Mouse (Mus musculus): ENCODE measurements around the gene Snx6. TPM values are rescaled to one million over a fixed set of nuclear protein-coding genes. Genes with fewer than 3 reads are reported as not detected.
"Not testable (repeated sequence)": the region's sequence is repeated elsewhere in the genome, so short reads cannot be mapped to it uniquely, and the experiment has no call there.

The Snx6 gene
- polyA plus RNA-seq, 1 experiment, result 0.20 TPM

GRCm38 (mm10) chr12:54758846-54759245 is 36.7 kb downstream of the Snx6 start:
- Histone ChIP-seq H3K36me3 (ENCODE audit: control insufficient read depth) (peaks cover 25% of the 10 kb centered on the region), H3K4me3 (replicated peaks) (no peak overlapping the region), H3K4me1 (ENCODE audit: control insufficient read depth) (no peaks in the 10 kb centered on the region), H3K27me3 (ENCODE audit: control insufficient read depth) (no peaks in the 10 kb centered on the region), H3K9me3 (ENCODE audit: control insufficient read depth, low read length) (no peaks in the 10 kb centered on the region)
- TF ChIP-seq TAL1 (IDR thresholded peaks at IDR 0.05; ENCODE audit: low read length) (no peak), GATA1 (IDR thresholded peaks at IDR 0.05; ENCODE audit: low read length) (no peak)

DNA sequence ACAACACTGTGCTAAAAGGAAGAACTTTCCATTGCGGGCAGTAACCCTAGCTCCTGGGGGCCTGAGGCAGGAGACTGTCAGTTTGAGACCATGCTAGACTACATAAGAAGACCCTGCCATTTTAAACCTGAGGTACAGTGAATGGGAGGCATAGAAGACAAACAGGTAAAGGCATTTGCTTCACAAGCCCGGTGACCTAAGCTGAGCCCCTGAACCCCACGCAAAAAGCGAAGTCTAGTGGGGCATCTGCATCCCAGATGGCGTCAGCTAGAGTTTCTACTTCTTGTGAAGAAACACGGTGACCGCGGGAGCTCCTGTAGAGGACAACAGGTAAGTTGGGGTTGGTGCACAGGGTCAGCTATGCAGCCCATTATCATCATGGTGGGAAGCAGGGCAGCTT is 46.9 kb downstream of the Snx6 start:
- no peaks in the 10 kb centered on the region for H3K9me3 ChIP-seq (ENCODE audit: control insufficient read depth, low read length)
- TF ChIP-seq GATA1 (IDR thresholded peaks at IDR 0.05; ENCODE audit: low read length), result no peak
- no peak for TF ChIP-seq TAL1 (IDR thresholded peaks at IDR 0.05; ENCODE audit: low read length)
- H3K27me3 ChIP-seq (ENCODE audit: control insufficient read depth), result no peaks in the 10 kb centered on the region
- H3K4me1 ChIP-seq (ENCODE audit: control insufficient read depth), result no peaks in the 10 kb centered on the region
- peaks cover 9% of the 10 kb centered on the region for H3K36me3 ChIP-seq (ENCODE audit: control insufficient read depth)
- H3K4me3 ChIP-seq (replicated peaks), result no peak overlapping the region

- not testable (repeated sequence) for H3K36me3 ChIP-seq (ENCODE audit: control insufficient read depth); H3K9me3 ChIP-seq (ENCODE audit: control insufficient read depth, low read length); H3K27me3 ChIP-seq (ENCODE audit: control insufficient read depth); H3K4me1 ChIP-seq (ENCODE audit: control insufficient read depth); H3K4me3 ChIP-seq (replicated peaks)
Observed at GRCm38 (mm10) chr12:54738661-54739243, 56.8 kb downstream of the Snx6 start.

- H3K9me3 ChIP-seq (ENCODE audit: control insufficient read depth, low read length); H3K4me3 ChIP-seq (replicated peaks); H3K36me3 ChIP-seq (ENCODE audit: control insufficient read depth); H3K4me1 ChIP-seq (ENCODE audit: control insufficient read depth); H3K27me3 ChIP-seq (ENCODE audit: control insufficient read depth): not testable (repeated sequence)
Observed at GRCm38 (mm10) chr12:54737891-54738660, 57.4 kb downstream of the Snx6 start.

- H3K27me3 ChIP-seq (ENCODE audit: control insufficient read depth); H3K9me3 ChIP-seq (ENCODE audit: control insufficient read depth, low read length); H3K4me1 ChIP-seq (ENCODE audit: control insufficient read depth); H3K36me3 ChIP-seq (ENCODE audit: control insufficient read depth); H3K4me3 ChIP-seq (replicated peaks): not testable (repeated sequence)
Observed at GRCm38 (mm10) chr12:54734307-54735131, 61.0 kb downstream of the Snx6 start.

DNA sequence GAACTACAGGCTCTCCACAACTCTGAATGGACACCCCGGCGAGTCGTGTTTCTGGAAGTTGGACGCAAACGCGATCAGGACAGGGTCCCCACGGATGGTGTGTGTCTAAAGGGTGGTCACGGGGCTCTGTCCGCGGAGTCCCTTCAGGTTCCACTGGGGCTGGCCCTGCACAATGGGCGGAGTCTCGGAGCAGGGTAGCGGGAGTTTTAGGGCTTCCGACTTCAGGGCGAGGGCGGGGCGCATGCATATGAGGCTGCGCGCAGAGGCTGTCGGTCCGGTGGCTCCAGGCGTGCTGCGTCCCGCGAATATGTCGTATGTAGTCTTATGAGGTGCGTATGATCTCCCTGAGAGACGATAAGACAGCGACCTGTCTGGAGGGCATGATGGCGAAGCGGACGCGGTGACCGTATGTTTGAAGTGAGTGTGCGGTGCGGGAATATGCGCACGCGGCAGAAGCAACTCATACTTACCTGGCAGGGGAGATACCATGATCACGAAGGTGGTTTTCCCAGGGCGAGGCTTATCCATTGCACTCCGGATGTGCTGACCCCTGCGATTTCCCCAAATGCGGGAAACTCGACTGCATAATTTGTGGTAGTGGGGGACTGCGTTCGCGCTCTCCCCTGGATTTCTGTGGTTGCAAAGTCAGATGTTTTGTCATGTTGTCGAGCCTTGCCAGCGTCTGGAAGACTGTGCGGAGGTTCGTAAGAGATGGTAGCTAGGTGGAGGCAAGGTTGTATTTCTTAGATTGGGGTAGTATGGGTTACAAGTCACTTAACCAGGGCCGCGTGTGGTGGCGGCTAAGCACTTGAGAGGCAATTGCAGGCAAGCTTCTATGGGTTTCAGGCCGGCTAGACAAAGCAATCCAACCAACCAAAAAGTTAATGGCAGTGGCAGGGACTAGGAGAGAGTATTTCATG is 66.1 kb downstream of the Snx6 start:
- not testable (repeated sequence) for H3K4me3 ChIP-seq (replicated peaks); H3K27me3 ChIP-seq (ENCODE audit: control insufficient read depth); H3K36me3 ChIP-seq (ENCODE audit: control insufficient read depth); H3K9me3 ChIP-seq (ENCODE audit: control insufficient read depth, low read length); H3K4me1 ChIP-seq (ENCODE audit: control insufficient read depth)

DNA sequence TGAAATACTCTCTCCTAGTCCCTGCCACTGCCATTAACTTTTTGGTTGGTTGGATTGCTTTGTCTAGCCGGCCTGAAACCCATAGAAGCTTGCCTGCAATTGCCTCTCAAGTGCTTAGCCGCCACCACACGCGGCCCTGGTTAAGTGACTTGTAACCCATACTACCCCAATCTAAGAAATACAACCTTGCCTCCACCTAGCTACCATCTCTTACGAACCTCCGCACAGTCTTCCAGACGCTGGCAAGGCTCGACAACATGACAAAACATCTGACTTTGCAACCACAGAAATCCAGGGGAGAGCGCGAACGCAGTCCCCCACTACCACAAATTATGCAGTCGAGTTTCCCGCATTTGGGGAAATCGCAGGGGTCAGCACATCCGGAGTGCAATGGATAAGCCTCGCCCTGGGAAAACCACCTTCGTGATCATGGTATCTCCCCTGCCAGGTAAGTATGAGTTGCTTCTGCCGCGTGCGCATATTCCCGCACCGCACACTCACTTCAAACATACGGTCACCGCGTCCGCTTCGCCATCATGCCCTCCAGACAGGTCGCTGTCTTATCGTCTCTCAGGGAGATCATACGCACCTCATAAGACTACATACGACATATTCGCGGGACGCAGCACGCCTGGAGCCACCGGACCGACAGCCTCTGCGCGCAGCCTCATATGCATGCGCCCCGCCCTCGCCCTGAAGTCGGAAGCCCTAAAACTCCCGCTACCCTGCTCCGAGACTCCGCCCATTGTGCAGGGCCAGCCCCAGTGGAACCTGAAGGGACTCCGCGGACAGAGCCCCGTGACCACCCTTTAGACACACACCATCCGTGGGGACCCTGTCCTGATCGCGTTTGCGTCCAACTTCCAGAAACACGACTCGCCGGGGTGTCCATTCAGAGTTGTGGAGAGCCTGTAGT is 76.4 kb downstream of the Snx6 start:
- H3K9me3 ChIP-seq (ENCODE audit: control insufficient read depth, low read length), result not testable (repeated sequence)

DNA sequence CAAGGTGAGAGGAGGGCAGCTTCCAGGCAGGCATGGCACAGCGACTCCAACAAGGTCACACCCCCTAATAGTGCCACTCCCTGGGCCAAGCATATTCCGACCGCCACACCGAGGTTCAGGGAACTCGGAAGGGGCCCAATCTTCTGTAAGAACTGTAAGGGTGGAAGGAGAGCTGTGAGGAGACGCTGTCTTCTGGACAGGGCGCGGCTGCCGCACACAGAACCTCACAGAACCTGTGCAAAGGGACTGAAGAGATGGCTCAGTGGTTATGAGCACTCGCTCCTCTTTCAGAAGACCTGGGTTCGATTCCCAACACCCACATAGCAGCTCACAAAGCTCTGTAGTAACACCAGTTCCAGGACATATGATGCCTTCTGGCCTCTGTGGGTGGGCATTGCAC is 78.0 kb downstream of the Snx6 start:
- H3K27me3 ChIP-seq (ENCODE audit: control insufficient read depth); H3K4me1 ChIP-seq (ENCODE audit: control insufficient read depth); H3K36me3 ChIP-seq (ENCODE audit: control insufficient read depth): not testable (repeated sequence)

More for the DNA sequence above, 76.4 kb downstream of the Snx6 start:
- H3K4me1 ChIP-seq (ENCODE audit: control insufficient read depth); H3K27me3 ChIP-seq (ENCODE audit: control insufficient read depth); H3K4me3 ChIP-seq (replicated peaks); H3K36me3 ChIP-seq (ENCODE audit: control insufficient read depth): not testable (repeated sequence)

GRCm38 (mm10) chr12:54713822-54714626 is 81.5 kb downstream of the Snx6 start:
- not testable (repeated sequence) for H3K27me3 ChIP-seq (ENCODE audit: control insufficient read depth); H3K4me3 ChIP-seq (replicated peaks); H3K9me3 ChIP-seq (ENCODE audit: control insufficient read depth, low read length); H3K36me3 ChIP-seq (ENCODE audit: control insufficient read depth); H3K4me1 ChIP-seq (ENCODE audit: control insufficient read depth)

More for the DNA sequence above, 78.0 kb downstream of the Snx6 start:
- not testable (repeated sequence) for H3K4me3 ChIP-seq (replicated peaks); H3K9me3 ChIP-seq (ENCODE audit: control insufficient read depth, low read length)

- H3K27me3 ChIP-seq (ENCODE audit: control insufficient read depth), result not testable (repeated sequence)
Observed at GRCm38 (mm10) chr12:54710494-54710879, 85.0 kb downstream of the Snx6 start.

DNA sequence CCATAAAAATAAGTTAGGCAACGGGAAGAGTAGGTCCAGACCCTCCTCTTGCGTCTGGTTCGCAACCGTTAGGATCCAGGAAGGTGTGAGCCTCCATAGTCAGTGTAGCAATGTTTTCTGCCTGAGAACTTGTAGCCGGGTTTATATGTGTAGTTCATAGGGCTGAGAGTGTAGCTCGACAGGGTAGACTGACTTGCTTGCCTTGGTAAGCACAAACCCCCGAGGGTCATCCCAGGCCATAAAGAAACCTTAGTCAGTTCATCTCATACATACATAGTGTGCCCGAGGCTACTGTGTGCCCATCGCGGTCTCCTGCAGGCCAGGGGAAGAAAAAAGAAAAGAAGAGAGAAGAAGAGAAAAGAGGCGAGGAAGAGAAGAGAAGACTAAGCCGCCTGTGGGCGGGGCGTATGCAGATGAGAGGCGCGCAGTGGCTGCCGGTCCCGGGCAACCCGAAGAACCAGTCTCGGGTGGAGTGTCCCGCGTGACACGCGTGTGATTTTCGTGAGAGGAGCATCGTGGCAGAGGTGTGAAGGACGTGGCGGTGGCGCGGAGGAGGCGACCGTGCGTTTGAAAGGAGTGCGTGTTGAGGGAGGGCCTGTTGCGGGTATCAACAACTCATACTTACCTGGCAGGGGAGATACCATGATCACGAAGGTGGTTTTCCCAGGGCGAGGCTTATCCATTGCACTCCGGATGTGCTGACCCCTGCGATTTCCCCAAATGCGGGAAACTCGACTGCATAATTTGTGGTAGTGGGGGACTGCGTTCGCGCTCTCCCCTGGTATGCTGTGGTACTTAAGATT is 85.6 kb downstream of the Snx6 start:
- H3K4me3 ChIP-seq (replicated peaks); H3K27me3 ChIP-seq (ENCODE audit: control insufficient read depth); H3K4me1 ChIP-seq (ENCODE audit: control insufficient read depth); H3K36me3 ChIP-seq (ENCODE audit: control insufficient read depth); H3K9me3 ChIP-seq (ENCODE audit: control insufficient read depth, low read length): not testable (repeated sequence)

More at GRCm38 (mm10) chr12:54710494-54710879, 85.0 kb downstream of the Snx6 start:
- not testable (repeated sequence) for H3K9me3 ChIP-seq (ENCODE audit: control insufficient read depth, low read length); H3K4me3 ChIP-seq (replicated peaks); H3K36me3 ChIP-seq (ENCODE audit: control insufficient read depth); H3K4me1 ChIP-seq (ENCODE audit: control insufficient read depth)
